Mouse (Mus musculus): ENCODE measurements at regions not wholly inside any gene's neighbourhood (a gene's known extent, or its start where the extent isn't known, plus 50 kb on each side); places are given as distances from the start of the nearest gene placed in this dataset.

DNA sequence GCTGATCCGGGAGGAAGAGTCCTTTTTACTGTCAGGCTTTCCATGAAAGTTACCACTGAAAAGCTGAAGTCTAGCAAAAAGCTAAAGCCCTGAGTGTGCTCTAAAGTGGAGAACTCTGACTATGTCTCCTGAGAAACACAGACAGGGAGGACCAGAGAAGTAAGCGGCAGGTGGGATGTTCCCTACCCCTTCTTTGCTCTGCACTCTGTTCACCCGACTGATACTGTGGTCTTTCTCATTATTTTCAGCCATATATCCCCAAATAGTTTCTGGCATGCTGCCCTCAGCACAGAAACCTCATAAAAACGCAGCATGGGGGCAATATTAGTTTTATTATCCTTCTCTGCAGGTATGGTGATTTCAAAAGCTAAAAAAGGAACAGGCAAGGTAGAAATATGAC is 126.7 kb upstream of the Ctso start:
- TF ChIP-seq CTCF (IDR thresholded peaks at IDR 0.05; ENCODE audit: low read depth) (no peak), EP300 (optimal IDR thresholded peaks at IDR 0.05) (no peak)
